Mouse (Mus musculus) heart, embryonic 10.5 days (tissue): ENCODE data around the gene Serpina9. TPM values are rescaled to one million over a fixed set of nuclear protein-coding genes. Genes with fewer than 3 reads are reported as not detected.

Experiments used
- DNase-seq: peaks from one replicate; pipeline ENCODE4 v3.0.0-alpha.2; 2017; ENCODE audit warnings: low spot score
- H3K27ac ChIP-seq: fragments of 300-500 bp; sonication (generic); 2 replicates; pipeline ENCODE4 v1.5.1; 2016; ENCODE audit warnings: mild to moderate bottlenecking
- H3K27me3 ChIP-seq: fragments of 300-500 bp; sonication (generic); 2 replicates; pipeline ENCODE4 v1.6.1; 2016; ENCODE audit warnings: mild to moderate bottlenecking; ENCODE audit not compliant: poor library complexity, insufficient read depth, severe bottlenecking
- H3K36me3 ChIP-seq: fragments of 300-500 bp; sonication (generic); 2 replicates; pipeline ENCODE4 v1.6.1; 2016; ENCODE audit warnings: mild to moderate bottlenecking, moderate library complexity
- H3K4me1 ChIP-seq: fragments of 300-500 bp; sonication (generic); 2 replicates; pipeline ENCODE4 v1.6.1; 2016; ENCODE audit warnings: mild to moderate bottlenecking
- H3K4me3 ChIP-seq: fragments of 300-500 bp; sonication (generic); 2 replicates; pipeline ENCODE4 v1.5.1; 2016; ENCODE audit warnings: mild to moderate bottlenecking, moderate library complexity
- H3K9me3 ChIP-seq: fragments of 300-500 bp; sonication (generic); 2 replicates; pipeline ENCODE4 v1.6.1; 2016; ENCODE audit warnings: mild to moderate bottlenecking, moderate library complexity
- WGBS: fragments of 180-500 bp; shearing (Covaris S2); methylation state at CpG from one replicate; pipeline ENCODE4 v1.1.7; 2016; 5-methylcytosine and 5-hydroxymethylcytosine counted together
- polyA plus RNA-seq: library from polyadenylated mRNA; unstranded; fragments of >200 nt; fragmentation: Nextera tagmentation; extraction: Ambion mirVana; gene quantifications from 2 replicates; pipeline ENCODE4 v1.2.1, GENCODE M21; 2016

Gene Serpina9
- polyA plus RNA-seq = 0.18 TPM in 1 of 2 replicates, not detected in the other

GRCm38 (mm10) chr12:104013620-104014019, at the start of gene Serpina9:
Serpina9 (minus strand) TSS chr12:104013755.
- DNase-seq = no peak
- Histone ChIP-seq H3K4me3 (no peak within 1 kb of the TSS), H3K27me3 (no peaks in the 10 kb centered on the region; the same call in 1 of the 2 replicates), H3K27ac (no peak within 1 kb of the TSS), H3K9me3 (no peaks in the 10 kb centered on the region), H3K4me1 (no peaks in the 10 kb centered on the region), H3K36me3 (no peaks in the 10 kb centered on the region)
- WGBS = 86% methylated on average over 6 of the region's 6 CpGs

GRCm38 (mm10) chr12:104061862-104062261, 48.3 kb upstream of the Serpina9 start:
- no peak for DNase-seq
- H3K4me3 ChIP-seq = no peak overlapping the region
- WGBS = 41% methylated on average over 2 of the region's 2 CpGs
- no peak overlapping the region for H3K27ac ChIP-seq
- H3K4me1 ChIP-seq = peaks cover 6% of the 10 kb centered on the region
- peaks cover 25% of the 10 kb centered on the region; the same call in 1 of the 2 replicates for H3K27me3 ChIP-seq
- no peaks in the 10 kb centered on the region for H3K9me3 ChIP-seq
- no peaks in the 10 kb centered on the region for H3K36me3 ChIP-seq

GRCm38 (mm10) chr12:104060126-104060525, 46.6 kb upstream of the Serpina9 start:
- no peak overlapping the region for H3K4me3 ChIP-seq
- H3K27ac ChIP-seq = no peak overlapping the region
- H3K9me3 ChIP-seq = no peaks in the 10 kb centered on the region
- no peak for DNase-seq
- no peaks in the 10 kb centered on the region for H3K36me3 ChIP-seq
- H3K27me3 ChIP-seq = peaks cover 25% of the 10 kb centered on the region; the same call in 1 of the 2 replicates
- peaks cover 6% of the 10 kb centered on the region for H3K4me1 ChIP-seq
- WGBS = 59% methylated on average over 6 of the region's 6 CpGs

- H3K4me3 ChIP-seq = no peak overlapping the region
- peaks cover 6% of the 10 kb centered on the region for H3K4me1 ChIP-seq
- no peak overlapping the region for H3K27ac ChIP-seq
- no peaks in the 10 kb centered on the region for H3K36me3 ChIP-seq
- peaks cover 19% of the 10 kb centered on the region; the same call in 1 of the 2 replicates for H3K27me3 ChIP-seq
- WGBS = 77% methylated on average over 7 of the region's 7 CpGs
- no peak for DNase-seq
- no peaks in the 10 kb centered on the region for H3K9me3 ChIP-seq
Measured at GRCm38 (mm10) chr12:104057531-104057930, 44.0 kb upstream of the Serpina9 start.

- no peak overlapping the region for H3K27ac ChIP-seq
Measured at GRCm38 (mm10) chr12:104057050-104057449, 43.5 kb upstream of the Serpina9 start.

GRCm38 (mm10) chr12:104055755-104056154, 42.2 kb upstream of the Serpina9 start:
- no peak for DNase-seq
- Histone ChIP-seq H3K27ac (no peak overlapping the region), H3K9me3 (no peaks in the 10 kb centered on the region), H3K4me1 (peaks cover 6% of the 10 kb centered on the region), H3K36me3 (no peaks in the 10 kb centered on the region), H3K27me3 (peaks cover 13% of the 10 kb centered on the region; the same call in 1 of the 2 replicates), H3K4me3 (no peak overlapping the region)
- 75% methylated on average over 8 of the region's 8 CpGs for WGBS

More at GRCm38 (mm10) chr12:104057050-104057449, 43.5 kb upstream of the Serpina9 start:
- peaks cover 6% of the 10 kb centered on the region for H3K4me1 ChIP-seq
- no peaks in the 10 kb centered on the region for H3K36me3 ChIP-seq
- no peaks in the 10 kb centered on the region for H3K9me3 ChIP-seq
- DNase-seq = no peak
- H3K4me3 ChIP-seq = no peak overlapping the region
- 26% methylated on average over 4 of the region's 4 CpGs for WGBS
- H3K27me3 ChIP-seq = peaks cover 19% of the 10 kb centered on the region; the same call in 1 of the 2 replicates

GRCm38 (mm10) chr12:104053995-104054394, 40.4 kb upstream of the Serpina9 start:
- Histone ChIP-seq H3K36me3 (no peaks in the 10 kb centered on the region), H3K9me3 (no peaks in the 10 kb centered on the region), H3K4me3 (no peak overlapping the region), H3K27ac (no peak overlapping the region), H3K27me3 (peaks cover under 1% of the 10 kb centered on the region; the same call in 1 of the 2 replicates), H3K4me1 (peaks cover 6% of the 10 kb centered on the region)
- DNase-seq = no peak
- WGBS = 38% methylated on average over 1 of the region's 1 CpGs

GRCm38 (mm10) chr12:104045713-104046112, 32.2 kb upstream of the Serpina9 start:
- no peaks in the 10 kb centered on the region for H3K27me3 ChIP-seq
- no peaks in the 10 kb centered on the region for H3K9me3 ChIP-seq
- H3K4me3 ChIP-seq = no peak overlapping the region
- no peaks in the 10 kb centered on the region for H3K36me3 ChIP-seq
- DNase-seq = no peak
- 83% methylated on average over 8 of the region's 8 CpGs for WGBS
- peaks cover 5% of the 10 kb centered on the region; the same call in 1 of the 2 replicates for H3K4me1 ChIP-seq
- H3K27ac ChIP-seq = no peak overlapping the region

GRCm38 (mm10) chr12:104044343-104044742, 30.8 kb upstream of the Serpina9 start, which contains the start of gene Serpina12:
Serpina12 (minus strand) TSS chr12:104044443.
- H3K4me1 ChIP-seq = peaks cover 5% of the 10 kb centered on the region; the same call in 1 of the 2 replicates
- H3K9me3 ChIP-seq = no peaks in the 10 kb centered on the region
- H3K36me3 ChIP-seq = no peaks in the 10 kb centered on the region
- H3K27ac ChIP-seq = no peak within 1 kb of the TSS
- whole genome bisulfite sequencing = 80% methylated on average over 7 of the region's 7 CpGs
- no peaks in the 10 kb centered on the region for H3K27me3 ChIP-seq
- no peak within 1 kb of the TSS for H3K4me3 ChIP-seq
- no peak for DNase-seq

- H3K27me3 ChIP-seq = no peaks in the 10 kb centered on the region
- DNase-seq = no peak
- WGBS = 80% methylated on average over 2 of the region's 2 CpGs
Measured at GRCm38 (mm10) chr12:104042753-104043152, 29.2 kb upstream of the Serpina9 start.

GRCm38 (mm10) chr12:104041401-104041800, 27.8 kb upstream of the Serpina9 start:
- WGBS = 55% methylated on average over 6 of the region's 6 CpGs
- Histone ChIP-seq H3K27me3 (no peaks in the 10 kb centered on the region), H3K9me3 (no peaks in the 10 kb centered on the region), H3K4me3 (no peak overlapping the region), H3K27ac (no peak overlapping the region), H3K4me1 (peaks cover 5% of the 10 kb centered on the region; the same call in 1 of the 2 replicates), H3K36me3 (no peaks in the 10 kb centered on the region)
- no peak for DNase-seq

More at GRCm38 (mm10) chr12:104042753-104043152, 29.2 kb upstream of the Serpina9 start:
- Histone ChIP-seq H3K4me3 (no peak overlapping the region), H3K4me1 (peaks cover 5% of the 10 kb centered on the region; the same call in 1 of the 2 replicates), H3K9me3 (no peaks in the 10 kb centered on the region), H3K36me3 (no peaks in the 10 kb centered on the region), H3K27ac (no peak overlapping the region)

- no peak overlapping the region for H3K27ac ChIP-seq
- 85% methylated on average over 7 of the region's 7 CpGs for WGBS
- DNase-seq = no peak
- peaks cover 5% of the 10 kb centered on the region; the same call in 1 of the 2 replicates for H3K4me1 ChIP-seq
- H3K4me3 ChIP-seq = no peak overlapping the region
- no peaks in the 10 kb centered on the region for H3K27me3 ChIP-seq
- no peaks in the 10 kb centered on the region for H3K36me3 ChIP-seq
- H3K9me3 ChIP-seq = no peaks in the 10 kb centered on the region
Measured at GRCm38 (mm10) chr12:104038181-104038580, 24.6 kb upstream of the Serpina9 start.

GRCm38 (mm10) chr12:104033752-104034151, 20.2 kb upstream of the Serpina9 start:
- H3K4me1 ChIP-seq = no peaks in the 10 kb centered on the region
- no peaks in the 10 kb centered on the region for H3K9me3 ChIP-seq
- DNase-seq = no peak
- H3K4me3 ChIP-seq = no peak overlapping the region
- no peaks in the 10 kb centered on the region for H3K36me3 ChIP-seq
- H3K27me3 ChIP-seq = no peaks in the 10 kb centered on the region
- WGBS = 100% methylated on average over 1 of the region's 1 CpGs
- no peak overlapping the region for H3K27ac ChIP-seq

GRCm38 (mm10) chr12:104029986-104030385, 16.4 kb upstream of the Serpina9 start:
- 36% methylated on average over 8 of the region's 8 CpGs for WGBS
- no peak overlapping the region for H3K4me3 ChIP-seq
- H3K4me1 ChIP-seq = no peaks in the 10 kb centered on the region
- no peaks in the 10 kb centered on the region for H3K36me3 ChIP-seq
- H3K9me3 ChIP-seq = no peaks in the 10 kb centered on the region
- DNase-seq = no peak
- H3K27me3 ChIP-seq = no peaks in the 10 kb centered on the region
- H3K27ac ChIP-seq = no peak overlapping the region
